Mouse (Mus musculus): ENCODE data around the gene Zfp605.

GRCm38 (mm10) chr5:110102853-110103625, 6.9 kb upstream of the Zfp605 start:
- TF ChIP-seq CTCF (IDR thresholded peaks at IDR 0.05; ENCODE audit: low read depth) (no peak), EP300 (IDR thresholded peaks at IDR 0.05; ENCODE audit: low read depth) (no peak)
